Mouse (Mus musculus) embryonic stem cell, embryonic (primary cell): ENCODE data around the gene Gna12.

Source experiments
- CTCF ChIA-PET, 4 experiments: fragments of 300-600 bp in 2 of 4; fragments of 350-600 bp in 2 of 4; sonication (Branson Sonifier 250); formaldehyde crosslinking; loops; one replicate each; lab custom pipeline; 2022; ENCODE audit warnings: inconsistent platforms in 2 of 4; lab: Charles Lee
- POLR2A ChIA-PET, 4 experiments: fragments of 300-600 bp in 2 of 4; fragments of 350-600 bp in 2 of 4; sonication (Branson Sonifier 250); formaldehyde crosslinking; loops; one replicate each; lab custom pipeline; 2022; ENCODE audit warnings: antibody characterized with exemption in 4 of 4, inconsistent platforms in 1 of 4; lab: Charles Lee

Gna12 gene

DNA sequence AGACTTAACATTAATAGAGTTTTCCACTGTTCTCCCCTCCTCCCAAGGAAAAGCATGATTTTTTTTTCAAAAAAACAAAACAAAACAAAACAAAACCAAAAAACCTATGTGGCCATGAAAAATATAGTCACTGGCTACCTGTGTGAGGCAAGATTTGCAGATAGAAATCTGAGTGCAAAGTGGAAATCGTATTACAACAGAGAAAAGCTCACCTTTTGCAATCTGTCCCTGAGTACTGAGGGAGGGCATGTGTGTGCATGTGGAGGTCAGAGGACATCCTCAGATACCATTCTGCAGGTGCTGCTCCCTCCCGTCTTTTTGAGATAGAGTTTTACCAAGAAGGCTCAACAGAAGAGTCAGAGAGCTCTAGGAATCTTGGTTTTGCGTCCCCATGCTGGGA lies 14.2 kb downstream of the Gna12 start:
- ChIA-PET CTCF (interaction anchor here in 2 of 4 experiments (0.6 to 1.4 kb wide), 3 partner anchors 31 to 1162 kb away, joined by 3 to 5 read pairs (median 4); no protein-coding TSS in a partner anchor), POLR2A (interaction anchor here in 2 of 4 experiments (0.7 to 4.7 kb wide), 4 partner anchors 12 to 52 kb away, joined by 3 to 18 read pairs (median 9); partner anchors contain the start of gene Gna12 (in 2 of the 2))

- POLR2A ChIA-PET, result interaction anchor here in 3 of 4 experiments (0.7 to 4.7 kb wide), 8 partner anchors 13 to 1616 kb away, joined by 3 to 18 read pairs (median 4); partner anchors contain the start of gene Gna12 (in 3 of the 3)
- CTCF ChIA-PET, result interaction anchor here in 2 of 4 experiments (0.5 to 1.4 kb wide), 3 partner anchors 32 to 351 kb away, joined by 3 to 5 read pairs (median 3); no protein-coding TSS in a partner anchor
These were observed 15.0 kb downstream of the Gna12 start for GRCm38 (mm10) chr5:140815059-140815728.

GRCm38 (mm10) chr5:140814403-140814802 lies 15.8 kb downstream of the Gna12 start:
- ChIA-PET CTCF (no interaction called here), POLR2A (interaction anchor here in 2 of 4 experiments (0.7 to 4.7 kb wide), 2 partner anchors 16 kb away, joined by 3 to 18 read pairs; partner anchors contain the start of gene Gna12 (in 2 of the 2))

DNA sequence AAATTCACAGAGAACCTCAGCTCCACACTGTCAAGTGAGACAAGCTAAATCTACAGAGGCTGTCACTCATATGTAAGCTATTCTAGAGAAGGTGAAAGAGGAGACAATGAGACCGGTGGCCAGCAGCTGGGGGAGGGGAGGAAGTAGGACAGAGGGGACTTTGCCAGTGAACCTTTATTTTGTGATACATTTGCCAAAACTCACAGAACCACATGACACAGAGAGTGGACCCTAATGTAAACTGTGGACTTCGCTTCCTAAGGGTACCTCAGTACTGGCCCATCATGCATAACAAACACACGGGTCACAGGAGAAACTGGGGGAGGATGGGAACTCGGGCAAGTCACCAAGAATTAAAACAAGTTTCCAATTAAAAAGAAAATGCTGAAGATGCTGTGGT lies 17.5 kb downstream of the Gna12 start:
- ChIA-PET POLR2A (interaction anchor here in 3 of 4 experiments (1.0 to 4.5 kb wide), 5 partner anchors 8 to 20 kb away, joined by 5 to 28 read pairs (median 12); partner anchors contain the start of gene Gna12 (in 2 of the 3)), CTCF (interaction anchor here in 1 of 4 experiments (1.9 kb wide), 1 partner anchor 45 kb away, joined by 8 read pairs; no protein-coding TSS in a partner anchor)

DNA sequence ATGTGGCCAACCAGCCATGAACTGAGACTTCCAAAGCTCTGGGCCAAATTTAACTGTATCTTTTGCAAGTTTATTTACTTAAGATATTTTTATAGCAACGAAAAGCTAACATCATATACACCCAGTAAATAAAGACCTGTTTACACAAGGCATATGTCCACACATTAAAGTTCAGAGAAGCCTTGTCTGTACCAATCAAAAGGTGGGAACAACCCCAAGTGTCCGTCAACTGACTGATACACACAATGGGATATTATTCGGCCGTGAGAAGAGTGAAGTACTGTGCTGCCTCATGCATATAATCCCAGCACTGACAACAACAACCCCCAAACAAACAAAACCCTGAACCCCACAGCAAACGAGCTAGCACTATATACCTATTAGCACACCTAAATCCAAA lies 18.2 kb downstream of the Gna12 start:
- ChIA-PET CTCF (interaction anchor here in 2 of 4 experiments (0.6 to 1.9 kb wide), 2 partner anchors 45 kb away, joined by 3 to 8 read pairs; no protein-coding TSS in a partner anchor), POLR2A (interaction anchor here in 3 of 4 experiments (0.5 to 4.5 kb wide), 11 partner anchors 9 to 1651 kb away, joined by 3 to 28 read pairs (median 4); partner anchors contain the start of genes Gna12 (in 3 of the 3) and Ap5z1 (in 1 of the 3))

- POLR2A ChIA-PET, result interaction anchor here in 3 of 4 experiments (0.9 to 4.5 kb wide), 9 partner anchors 9 to 22 kb away, joined by 3 to 28 read pairs (median 5); partner anchors contain the start of gene Gna12 (in 3 of the 3)
- CTCF ChIA-PET, result interaction anchor here in 2 of 4 experiments (0.6 to 0.7 kb wide), 2 partner anchors 35 to 46 kb away, joined by 3 read pairs; no protein-coding TSS in a partner anchor
These were observed 18.8 kb downstream of the Gna12 start for GRCm38 (mm10) chr5:140811390-140811789.

DNA sequence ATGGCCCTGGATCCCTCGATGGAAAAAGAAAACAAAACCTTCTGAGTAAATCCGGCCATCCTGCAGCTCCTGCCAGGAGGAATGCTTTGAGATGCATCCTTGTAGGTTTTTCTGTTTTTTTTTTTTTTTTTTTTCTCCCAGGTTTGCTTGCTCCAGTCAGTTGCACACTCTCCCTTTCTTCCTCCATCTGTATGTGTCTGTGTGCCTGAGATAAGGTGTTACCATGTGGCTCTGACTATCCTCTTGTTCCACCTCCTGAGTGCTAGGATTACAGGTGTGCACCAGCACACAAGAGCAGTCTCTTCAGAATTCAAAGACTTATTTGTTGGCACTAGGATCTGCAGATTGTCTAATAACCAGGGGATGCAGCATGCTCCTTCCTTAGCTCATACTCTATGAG lies 23.3 kb downstream of the Gna12 start:
- ChIA-PET POLR2A (interaction anchor here in 2 of 4 experiments (1.0 to 1.2 kb wide), 2 partner anchors 23 to 63 kb away, joined by 3 read pairs; partner anchors contain the start of gene Gna12 (in 1 of the 2)), CTCF (no interaction called here)

DNA sequence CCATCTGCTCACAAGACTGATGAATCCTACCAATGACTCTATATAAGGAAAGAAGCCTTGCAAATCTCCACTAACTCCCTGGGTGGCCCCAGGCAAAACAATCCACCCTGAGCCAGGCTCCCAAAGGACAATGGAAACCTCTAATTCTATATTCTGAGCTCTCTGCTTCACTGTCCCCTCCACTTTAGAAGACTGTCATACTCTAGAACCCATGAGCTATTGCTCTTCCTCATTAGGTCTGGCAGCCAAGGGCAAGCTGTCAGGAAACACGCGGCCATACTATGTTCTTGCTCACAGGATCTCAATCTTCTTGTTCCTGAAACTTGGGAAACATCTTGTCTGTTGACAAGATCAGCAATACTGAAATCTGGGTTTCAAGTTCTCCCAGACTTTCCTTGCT lies 24.0 kb downstream of the Gna12 start:
- CTCF ChIA-PET, result no interaction called here
- POLR2A ChIA-PET, result interaction anchor here in 2 of 4 experiments (0.6 to 1.2 kb wide), 3 partner anchors 24 to 1007 kb away, joined by 3 to 4 read pairs (median 3); partner anchors contain the start of gene Gna12 (in 1 of the 2)

DNA sequence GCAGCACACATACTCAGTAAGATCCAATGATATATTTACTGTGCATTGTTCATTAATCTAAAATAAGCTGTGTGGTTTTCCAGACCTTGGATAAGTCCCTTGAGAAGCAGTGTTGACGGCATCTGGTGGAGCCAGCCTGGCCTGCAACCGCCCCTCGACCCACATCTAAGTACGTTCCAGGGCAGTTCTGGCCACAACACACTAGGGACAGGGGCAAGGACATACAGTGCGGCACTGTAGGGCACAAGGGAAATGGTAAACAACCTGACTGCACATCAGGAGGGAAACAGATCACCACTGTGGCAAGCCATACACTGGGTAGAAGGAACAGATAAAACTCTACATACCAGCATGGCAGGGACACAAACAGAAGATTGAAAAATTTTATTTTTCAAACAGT lies 28.4 kb downstream of the Gna12 start:
- POLR2A ChIA-PET, result interaction anchor here in 1 of 4 experiments (1.3 kb wide), 1 partner anchor 9 kb away, joined by 3 read pairs; no protein-coding TSS in a partner anchor
- CTCF ChIA-PET, result no interaction called here

GRCm38 (mm10) chr5:140800288-140800923 lies 29.8 kb downstream of the Gna12 start:
- ChIA-PET CTCF (interaction anchor here in 2 of 4 experiments (0.6 to 1.2 kb wide), 2 partner anchors 47 to 1275 kb away, joined by 3 to 4 read pairs; no protein-coding TSS in a partner anchor), POLR2A (interaction anchor here in 2 of 4 experiments (1.1 to 1.8 kb wide), 3 partner anchors 8 to 30 kb away, joined by 3 to 7 read pairs (median 4); partner anchors contain the start of gene Gna12 (in 1 of the 2))

DNA sequence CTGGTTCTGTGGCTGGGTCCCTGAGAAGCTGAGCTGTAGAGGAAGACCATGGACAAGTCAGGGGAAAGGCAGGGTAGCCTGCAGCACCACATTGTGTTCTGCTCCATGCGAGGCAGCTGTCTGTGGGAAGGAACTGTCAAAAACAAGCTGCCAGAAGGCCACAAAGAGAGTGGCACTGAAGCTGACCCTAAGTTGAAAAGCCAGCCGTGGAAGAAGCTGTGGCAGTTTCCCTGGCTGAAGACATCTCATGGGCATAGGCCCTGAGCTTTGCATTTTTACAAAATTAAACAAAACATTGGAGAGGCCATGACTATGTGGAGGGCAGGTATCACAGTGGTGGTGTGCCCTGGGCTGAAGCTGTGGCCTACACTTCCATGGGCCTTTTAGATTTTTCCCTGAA lies 31.0 kb downstream of the Gna12 start:
- ChIA-PET CTCF (interaction anchor here in 1 of 4 experiments (0.8 to 1.7 kb wide), 2 partner anchors 16 to 46 kb away, joined by 3 to 4 read pairs; no protein-coding TSS in a partner anchor), POLR2A (interaction anchor here in 2 of 4 experiments (0.9 to 2.1 kb wide), 6 partner anchors 10 to 64 kb away, joined by 3 to 7 read pairs (median 4); partner anchors contain the start of gene Gna12 (in 2 of the 2))

- CTCF ChIA-PET, result interaction anchor here in 2 of 4 experiments (0.8 to 1.7 kb wide), 4 partner anchors 15 to 53 kb away, joined by 3 to 4 read pairs (median 3); no protein-coding TSS in a partner anchor
These were observed 31.5 kb downstream of the Gna12 start for GRCm38 (mm10) chr5:140798775-140799174.

GRCm38 (mm10) chr5:140798158-140798557 lies 32.1 kb downstream of the Gna12 start:
- ChIA-PET CTCF (interaction anchor here in 3 of 4 experiments (0.5 to 1.7 kb wide), 5 partner anchors 11 to 177 kb away, joined by 3 to 4 read pairs (median 3); no protein-coding TSS in a partner anchor), POLR2A (interaction anchor here in 2 of 4 experiments (0.5 to 2.1 kb wide), 9 partner anchors 8 to 94 kb away, joined by 3 to 7 read pairs (median 4); partner anchors contain the start of gene Brat1 (in 1 of the 2))

More at GRCm38 (mm10) chr5:140798775-140799174, 31.5 kb downstream of the Gna12 start:
- POLR2A ChIA-PET, result interaction anchor here in 2 of 4 experiments (0.7 to 2.1 kb wide), 7 partner anchors 10 to 76 kb away, joined by 3 to 7 read pairs (median 4); partner anchors contain the start of gene Gna12 (in 1 of the 2)

DNA sequence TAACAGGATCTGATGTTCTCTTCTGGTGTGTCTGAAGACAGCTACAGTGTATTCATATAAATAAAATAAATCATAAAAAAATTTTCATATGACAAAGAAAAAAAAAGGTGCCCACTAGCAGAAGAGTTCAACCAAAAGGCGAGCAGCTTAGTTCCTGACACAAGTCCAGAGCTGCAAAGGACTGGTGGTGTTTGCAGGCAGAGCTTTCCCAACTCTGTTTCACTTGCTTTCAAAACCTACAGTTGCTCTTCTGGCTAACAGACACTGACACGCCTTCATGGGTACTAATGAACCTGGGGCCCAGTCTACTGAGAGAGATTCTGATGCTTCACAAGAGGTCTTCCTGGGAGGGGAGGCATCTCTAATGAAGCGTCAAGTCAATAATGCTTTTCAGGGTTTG lies 34.2 kb downstream of the Gna12 start:
- CTCF ChIA-PET, result no interaction called here
- POLR2A ChIA-PET, result interaction anchor here in 1 of 4 experiments (2.3 kb wide), 1 partner anchor 10 kb away, joined by 5 read pairs; no protein-coding TSS in a partner anchor

DNA sequence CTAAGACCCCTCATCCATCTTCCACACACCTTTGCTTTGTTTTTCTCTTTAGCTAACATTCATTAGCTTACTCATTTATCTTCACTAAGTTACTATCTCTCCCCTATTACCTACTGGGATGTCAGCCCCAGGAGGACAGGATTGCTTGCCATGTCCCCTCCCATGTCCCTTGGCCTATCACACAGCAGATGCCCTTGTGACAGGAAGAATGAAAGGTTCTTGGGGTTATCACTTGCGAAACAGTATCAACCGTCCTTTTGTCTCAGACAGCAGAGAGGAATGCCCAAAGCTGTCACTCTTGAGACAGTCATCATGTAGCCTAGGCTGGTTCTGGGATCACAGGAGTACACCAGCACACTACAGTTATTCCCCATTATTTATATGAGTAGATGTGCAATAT lies 35.1 kb downstream of the Gna12 start:
- POLR2A ChIA-PET, result interaction anchor here in 1 of 4 experiments (1.0 to 2.3 kb wide), 3 partner anchors 9 to 17 kb away, joined by 3 to 5 read pairs (median 5); no protein-coding TSS in a partner anchor
- CTCF ChIA-PET, result interaction anchor here in 2 of 4 experiments (0.6 to 0.7 kb wide), 2 partner anchors 95 to 99 kb away, joined by 3 read pairs; no protein-coding TSS in a partner anchor

- CTCF ChIA-PET, result interaction anchor here in 1 of 4 experiments (0.6 to 1.3 kb wide), 3 partner anchors 46 to 320 kb away, joined by 3 read pairs; no protein-coding TSS in a partner anchor
- POLR2A ChIA-PET, result interaction anchor here in 1 of 4 experiments (1.0 to 1.3 kb wide), 2 partner anchors 10 to 17 kb away, joined by 3 to 5 read pairs; no protein-coding TSS in a partner anchor
These were observed 35.5 kb downstream of the Gna12 start for GRCm38 (mm10) chr5:140794753-140795152.

DNA sequence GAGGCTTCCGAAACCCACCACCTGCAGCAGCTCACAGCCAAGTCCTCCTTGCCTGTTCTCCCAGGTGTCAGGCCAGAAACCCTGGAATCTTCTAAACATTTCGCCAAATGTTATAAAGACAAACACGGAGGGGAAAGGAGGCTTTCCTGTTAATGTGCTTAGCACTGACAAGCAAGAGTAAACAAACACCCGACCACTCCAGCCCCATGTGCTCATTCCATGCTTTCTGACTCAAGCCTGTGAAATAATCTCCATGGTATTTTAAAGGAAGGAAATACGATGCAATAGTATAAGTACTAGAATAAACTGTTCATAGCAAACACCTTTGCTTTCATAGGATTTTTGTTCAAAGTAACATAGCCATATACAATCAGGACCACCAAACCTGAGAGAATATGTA lies 38.0 kb downstream of the Gna12 start:
- CTCF ChIA-PET, result interaction anchor here in 1 of 4 experiments (1.2 kb wide), 1 partner anchor 42 kb away, joined by 3 read pairs; no protein-coding TSS in a partner anchor
- POLR2A ChIA-PET, result interaction anchor here in 2 of 4 experiments (0.8 to 1.1 kb wide), 2 partner anchors 10 to 286 kb away, joined by 3 to 6 read pairs; no protein-coding TSS in a partner anchor
